In the genomic region with DNA sequence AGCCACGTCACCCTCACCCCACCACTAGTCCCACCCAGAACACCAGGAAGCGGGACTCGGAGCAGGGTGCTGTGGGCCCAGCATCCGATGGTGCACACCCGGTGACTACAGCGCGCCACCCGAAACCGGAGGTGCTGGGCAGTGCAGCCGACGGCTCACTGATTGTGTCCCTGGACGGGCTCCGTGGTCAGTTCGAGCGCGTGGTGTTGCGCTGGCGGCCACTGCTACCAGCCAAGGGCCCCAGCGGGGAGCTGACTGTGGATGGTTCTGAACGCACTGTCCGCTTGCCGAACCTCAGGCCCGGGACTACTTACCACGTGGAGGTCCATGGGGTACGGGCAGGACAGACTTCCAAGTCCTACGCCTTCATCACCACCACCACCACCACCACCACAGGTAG, we compare ENCODE assay signal across 31 mouse cellular contexts. TPM values are rescaled to one million over a fixed set of nuclear protein-coding genes. Genes with fewer than 3 reads are reported as not detected.
DNase-seq lines count a peak whose midpoint lies in the region; ATAC-seq and TF ChIP-seq lines count a peak whose summit lies in the region.
"Had no signal": no experiment of that assay in that cellular context is flagged by ENCODE, and none has a peak within 500 bp of the region (broad histone marks: within the 10 kb centered on the region; RNA-seq: fewer than 3 reads in every experiment).

No protein-coding gene starts in this region.

- H3K9ac ChIP-seq in embryonic facial prominence, embryonic 12.5 days: no peak overlapping the region
- H3K9ac ChIP-seq in ES-Bruce4 (ENCODE audit: low read depth, poor library complexity, severe bottlenecking): no peak overlapping the region
- no peak overlapping the region for H3K9ac ChIP-seq in forebrain, embryonic 16.5 days (replicated peaks; ENCODE audit: low read depth, low read length)
- H3K9ac ChIP-seq: forebrain, embryonic 13.5 days; forebrain, postnatal 0 days; heart, embryonic 12.5 days; heart, embryonic 15.5 days; hindbrain, embryonic 13.5 days; intestine, embryonic 15.5 days had no signal

- no peak for TF ChIP-seq POLR2A in ES-Bruce4 (IDR thresholded peaks at IDR 0.05; ENCODE audit: insufficient read depth, low read length)

- WGBS in embryonic facial prominence, embryonic 12.5 days: 78% methylated on average over 26 of the region's 26 CpGs
- WGBS in embryonic facial prominence, embryonic 10.5 days: 85% methylated on average over 26 of the region's 26 CpGs
- 87% methylated on average over 26 of the region's 26 CpGs for WGBS in forebrain, embryonic 16.5 days

- H3K4me2 ChIP-seq in embryonic facial prominence, embryonic 12.5 days (replicated peaks): 0 out of 2 replicates have a peak overlapping the region, but pooled peaks have one; percentile 2
- H3K4me2 ChIP-seq in forebrain, embryonic 16.5 days (ENCODE audit: low read length): no peak overlapping the region
- H3K4me2 ChIP-seq: forebrain, embryonic 13.5 days; heart, embryonic 12.5 days; heart, embryonic 15.5 days; hindbrain, embryonic 13.5 days; intestine, embryonic 15.5 days had no signal

- no peaks in the 10 kb centered on the region for H3K36me3 ChIP-seq in embryonic facial prominence, embryonic 12.5 days
- no peaks in the 10 kb centered on the region for H3K36me3 ChIP-seq in embryonic facial prominence, embryonic 10.5 days (replicated peaks)
- no peaks in the 10 kb centered on the region for H3K36me3 ChIP-seq in ES-Bruce4 (ENCODE audit: control insufficient read depth, insufficient read depth, low read length, poor library complexity, severe bottlenecking)
- H3K36me3 ChIP-seq in forebrain, embryonic 16.5 days (ENCODE audit: control insufficient read depth, insufficient read depth): no peaks in the 10 kb centered on the region
- H3K36me3 ChIP-seq: forebrain, embryonic 10.5 days; G1E; heart, embryonic 12.5 days; heart, embryonic 15.5 days; hindbrain, embryonic 10.5 days; hindbrain, embryonic 13.5 days; intestine, embryonic 15.5 days had no signal

- H3K4me3 ChIP-seq in embryonic facial prominence, embryonic 12.5 days: no peak overlapping the region
- no peak overlapping the region for H3K4me3 ChIP-seq in embryonic facial prominence, embryonic 10.5 days
- no peak overlapping the region for H3K4me3 ChIP-seq in layer of hippocampus, adult 2 months
- peak overlapping the region; percentile 49 for H3K4me3 ChIP-seq in ES-Bruce4 (ENCODE audit: low read depth, low read length)
- H3K4me3 ChIP-seq in forebrain, embryonic 16.5 days (replicated peaks; ENCODE audit: low read length): no peak overlapping the region
- H3K4me3 ChIP-seq: forebrain, embryonic 10.5 days; forebrain, embryonic 13.5 days; heart, embryonic 12.5 days; heart, embryonic 15.5 days; hindbrain, embryonic 10.5 days; hindbrain, embryonic 13.5 days; intestine, embryonic 15.5 days had no signal

- TF ChIP-seq CTCF in layer of hippocampus, adult 2 months (conservative IDR thresholded peaks at IDR 0.05): no peak
- TF ChIP-seq CTCF in ES-Bruce4 (IDR thresholded peaks at IDR 0.05; ENCODE audit: low read depth, low read length): no peak

- peaks cover 29% of the 10 kb centered on the region for H3K27me3 ChIP-seq in embryonic facial prominence, embryonic 12.5 days
- H3K27me3 ChIP-seq in embryonic facial prominence, embryonic 10.5 days (replicated peaks; ENCODE audit: low read depth, poor library complexity, severe bottlenecking): peaks cover 75% of the 10 kb centered on the region
- no peaks in the 10 kb centered on the region for H3K27me3 ChIP-seq in ES-Bruce4 (ENCODE audit: control insufficient read depth, insufficient read depth, low read length, poor library complexity, severe bottlenecking)
- peaks cover 5% of the 10 kb centered on the region for H3K27me3 ChIP-seq in forebrain, embryonic 16.5 days (replicated peaks; ENCODE audit: control insufficient read depth, insufficient read depth, low read length)
- H3K27me3 ChIP-seq: Patski had no signal

- no peak for ATAC-seq in embryonic facial prominence, embryonic 12.5 days (ENCODE audit: insufficient number of reproducible peaks, insufficient read depth, low FRiP score, low TSS enrichment)
- ATAC-seq in forebrain, embryonic 16.5 days: no peak
- ATAC-seq: forebrain, embryonic 13.5 days; forebrain, postnatal 0 days; hindbrain, embryonic 16.5 days; intestine, embryonic 15.5 days had no signal

- H3K4me1 ChIP-seq in embryonic facial prominence, embryonic 12.5 days: peaks cover 9% of the 10 kb centered on the region; the same call in 1 of the 2 replicates
- peaks cover 20% of the 10 kb centered on the region for H3K4me1 ChIP-seq in embryonic facial prominence, embryonic 10.5 days
- H3K4me1 ChIP-seq in ES-Bruce4 (ENCODE audit: control insufficient read depth, insufficient read depth, low read length): no peaks in the 10 kb centered on the region
- no peaks in the 10 kb centered on the region; the same call in 1 of the 2 replicates for H3K4me1 ChIP-seq in forebrain, embryonic 16.5 days (replicated peaks; ENCODE audit: control insufficient read depth, insufficient read depth, low read length)

- no peaks in the 10 kb centered on the region for H3K9me3 ChIP-seq in embryonic facial prominence, embryonic 12.5 days
- H3K9me3 ChIP-seq in embryonic facial prominence, embryonic 10.5 days: no peaks in the 10 kb centered on the region
- H3K9me3 ChIP-seq in ES-Bruce4 (replicated peaks; ENCODE audit: control insufficient read depth, insufficient read depth, low read length, poor library complexity, severe bottlenecking): no peaks in the 10 kb centered on the region
- no peaks in the 10 kb centered on the region for H3K9me3 ChIP-seq in forebrain, embryonic 16.5 days (ENCODE audit: control insufficient read depth, low read length)
- H3K9me3 ChIP-seq: forebrain, embryonic 10.5 days; forebrain, embryonic 13.5 days; G1E; heart, embryonic 12.5 days; heart, embryonic 15.5 days; hindbrain, embryonic 10.5 days; hindbrain, embryonic 13.5 days; intestine, embryonic 15.5 days had no signal

- no peak for DNase-seq in embryonic facial prominence, embryonic 10.5 days (ENCODE audit: low spot score)
- DNase-seq in layer of hippocampus, adult 2 months (ENCODE audit: low spot score in 2 of 2): no peak
- no peak for DNase-seq in layer of hippocampus, adult 8-10 months (ENCODE audit: low spot score in 2 of 2)
- DNase-seq in retina, postnatal 1 day: no peak
- DNase-seq: adrenal gland, postnatal 10 days; adrenal gland, postnatal 36 days; B cell, adult 2 months; cerebellum, adult 11 months; cerebellum, adult 2 months; cerebellum, adult 9-11 months; cerebellum, postnatal 25 days; forebrain, postnatal 0 days; gastrocnemius, postnatal 25 days; heart, postnatal 10 days; heart, postnatal 36 days had no signal

- TF ChIP-seq EP300 in ES-Bruce4 (IDR thresholded peaks at IDR 0.05; ENCODE audit: insufficient read depth, low read depth, low read length): no peak

- H3K27ac ChIP-seq in embryonic facial prominence, embryonic 12.5 days: no peak overlapping the region
- H3K27ac ChIP-seq in embryonic facial prominence, embryonic 10.5 days (replicated peaks): no peak overlapping the region
- H3K27ac ChIP-seq in layer of hippocampus, adult 2 months: peak overlapping the region; percentile 86; the same call in 1 of the 2 replicates
- H3K27ac ChIP-seq in ES-Bruce4 (ENCODE audit: insufficient read depth, low read length): no peak overlapping the region
- H3K27ac ChIP-seq in forebrain, embryonic 16.5 days (ENCODE audit: low read length): no peak overlapping the region
- H3K27ac ChIP-seq: forebrain, embryonic 10.5 days; forebrain, embryonic 13.5 days; heart, embryonic 15.5 days; hindbrain, embryonic 10.5 days; hindbrain, embryonic 13.5 days had no signal

RNA-seq across cellular contexts. Expression of a gene that starts 9.9 kb away (rescaled TPM):
- polyA plus RNA-seq in embryonic facial prominence, embryonic 12.5 days (2016; fragmentation: Nextera tagmentation; extraction: Ambion mirVana): 0.01 and 0.05 TPM in 2 replicates
- polyA plus RNA-seq in embryonic facial prominence, embryonic 10.5 days (2016; fragmentation: Nextera tagmentation; extraction: Ambion mirVana): 0.03 TPM in 1 of 2 replicates, not detected in the other
- total RNA-seq in layer of hippocampus, adult 2 months (2021): 10 to 100 TPM; 10.9 to 11.0 TPM
- 10 to 100 TPM; 10.6 to 13.3 (median 11.4) TPM for total RNA-seq in layer of hippocampus, adult 8-10 months (2022)
- 0.13 and 0.15 TPM in 2 replicates for polyA plus RNA-seq in ES-Bruce4 (2011; ENCODE audit: insufficient read depth, insufficient read length, low read depth, missing spikeins)
- polyA plus RNA-seq in forebrain, embryonic 16.5 days (2015; fragmentation: Nextera tagmentation; extraction: Ambion mirVana): 0.08 and 0.09 TPM in 2 replicates
- total RNA-seq: CH12.LX; common myeloid progenitor, adult 5-6 weeks; granulocyte monocyte progenitor cell, adult 5-6 weeks had no signal
- polyA plus RNA-seq: forebrain, embryonic 10.5 days; G1E had no signal

RNA-seq across cellular contexts. Expression of a gene that starts 33.2 kb away (rescaled TPM):
- polyA plus RNA-seq in embryonic facial prominence, embryonic 12.5 days (2016; fragmentation: Nextera tagmentation; extraction: Ambion mirVana): 110 TPM in 2 replicates
- polyA plus RNA-seq in embryonic facial prominence, embryonic 10.5 days (2016; fragmentation: Nextera tagmentation; extraction: Ambion mirVana): 103 and 104 TPM in 2 replicates
- total RNA-seq in layer of hippocampus, adult 2 months (2021): 10 to 100 TPM; 92.0 to 93.2 TPM
- 10 to 100 TPM; 74.1 to 82.9 (median 79.8) TPM for total RNA-seq in layer of hippocampus, adult 8-10 months (2022)
- 31.3 and 32.0 TPM in 2 replicates for polyA plus RNA-seq in ES-Bruce4 (2011; ENCODE audit: insufficient read depth, insufficient read length, low read depth, missing spikeins)
- 111 and 119 TPM in 2 replicates for polyA plus RNA-seq in forebrain, embryonic 16.5 days (2015; fragmentation: Nextera tagmentation; extraction: Ambion mirVana)

RNA-seq across cellular contexts. Expression of a gene that starts 35.6 kb away (rescaled TPM):
- polyA plus RNA-seq in embryonic facial prominence, embryonic 12.5 days (2016; fragmentation: Nextera tagmentation; extraction: Ambion mirVana): 16.6 and 16.8 TPM in 2 replicates
- polyA plus RNA-seq in embryonic facial prominence, embryonic 10.5 days (2016; fragmentation: Nextera tagmentation; extraction: Ambion mirVana): 16.6 and 17.3 TPM in 2 replicates
- 10 to 100 TPM; 16.2 to 18.8 TPM for total RNA-seq in layer of hippocampus, adult 2 months (2021)
- 10 to 100 TPM; 12.5 to 18.5 (median 15.2) TPM for total RNA-seq in layer of hippocampus, adult 8-10 months (2022)
- 11.0 and 16.5 TPM in 2 replicates for polyA plus RNA-seq in ES-Bruce4 (2011; ENCODE audit: insufficient read depth, insufficient read length, low read depth, missing spikeins)
- 14.6 and 16.7 TPM in 2 replicates for polyA plus RNA-seq in forebrain, embryonic 16.5 days (2015; fragmentation: Nextera tagmentation; extraction: Ambion mirVana)

RNA-seq across cellular contexts. Expression of a gene that starts 50.9 kb away (rescaled TPM):
- 0.52 and 0.56 TPM in 2 replicates for polyA plus RNA-seq in embryonic facial prominence, embryonic 12.5 days (2016; fragmentation: Nextera tagmentation; extraction: Ambion mirVana)
- 0.12 and 0.18 TPM in 2 replicates for polyA plus RNA-seq in embryonic facial prominence, embryonic 10.5 days (2016; fragmentation: Nextera tagmentation; extraction: Ambion mirVana)
- total RNA-seq in layer of hippocampus, adult 2 months (2021): 100 to 1,000 TPM; 276 to 305 TPM
- total RNA-seq in layer of hippocampus, adult 8-10 months (2022): 100 to 1,000 TPM; 211 to 266 (median 228) TPM
- polyA plus RNA-seq in ES-Bruce4 (2011; ENCODE audit: insufficient read depth, insufficient read length, low read depth, missing spikeins): not detected in 2 replicates
- 5.0 and 10.4 TPM in 2 replicates for polyA plus RNA-seq in forebrain, embryonic 16.5 days (2015; fragmentation: Nextera tagmentation; extraction: Ambion mirVana)
- total RNA-seq: CH12.LX; common myeloid progenitor, adult 5-6 weeks; G1E had no signal
- polyA plus RNA-seq: G1E; heart, embryonic 12.5 days had no signal

RNA-seq across cellular contexts. Expression of a gene that starts 51.9 kb away (rescaled TPM):
- 18.0 and 18.8 TPM in 2 replicates for polyA plus RNA-seq in embryonic facial prominence, embryonic 12.5 days (2016; fragmentation: Nextera tagmentation; extraction: Ambion mirVana)
- 18.6 and 19.5 TPM in 2 replicates for polyA plus RNA-seq in embryonic facial prominence, embryonic 10.5 days (2016; fragmentation: Nextera tagmentation; extraction: Ambion mirVana)
- 10 to 100 TPM; 46.8 to 55.8 TPM for total RNA-seq in layer of hippocampus, adult 2 months (2021)
- total RNA-seq in layer of hippocampus, adult 8-10 months (2022): 10 to 100 TPM; 40.2 to 53.2 (median 46.0) TPM
- 26.7 and 29.2 TPM in 2 replicates for polyA plus RNA-seq in ES-Bruce4 (2011; ENCODE audit: insufficient read depth, insufficient read length, low read depth, missing spikeins)
- polyA plus RNA-seq in forebrain, embryonic 16.5 days (2015; fragmentation: Nextera tagmentation; extraction: Ambion mirVana): 16.2 and 17.7 TPM in 2 replicates
